Mouse (Mus musculus): ENCODE measurements around the gene Dscaml1.

DNA sequence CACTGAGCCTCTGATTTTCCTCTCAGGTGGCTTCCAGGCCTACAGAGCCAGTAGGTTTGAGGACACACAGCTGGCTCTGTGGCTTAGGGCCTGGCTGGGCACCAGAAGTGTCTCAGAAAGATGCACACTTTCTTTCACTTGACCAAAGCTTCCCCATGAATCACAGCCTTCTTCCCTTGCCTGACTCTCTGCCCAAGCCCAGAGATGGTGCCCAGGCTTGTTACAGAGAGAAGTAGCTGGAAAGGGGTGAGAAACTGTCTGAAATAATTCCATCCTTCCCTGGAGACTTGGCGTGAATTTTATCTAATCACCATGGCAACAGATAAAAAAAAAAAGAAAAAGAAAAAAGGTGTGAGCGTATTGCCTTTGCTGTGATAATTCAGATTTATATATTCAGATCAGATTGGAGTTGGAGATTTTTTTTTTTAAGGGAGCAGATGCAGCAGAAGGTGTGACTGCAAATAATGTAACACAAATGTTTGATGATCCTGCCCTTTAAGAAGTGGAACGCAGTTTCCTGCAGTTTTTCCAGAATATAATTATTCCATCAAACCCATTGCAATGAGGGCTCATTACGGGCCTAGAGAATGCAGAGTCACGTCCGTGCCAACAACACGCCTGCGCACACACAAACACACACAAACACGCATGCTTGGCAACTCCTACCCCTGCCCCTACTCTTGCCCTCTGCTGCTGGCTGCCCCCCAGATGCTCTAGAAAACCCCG, 44.5 kb downstream of the Dscaml1 start:
- TF ChIP-seq CTCF (IDR thresholded peaks at IDR 0.05; ENCODE audit: borderline replicate concordance, insufficient read depth, low read length) (no peak), POLR2A (IDR thresholded peaks at IDR 0.05; ENCODE audit: low read depth, low read length) (no peak)
